Mouse (Mus musculus): ENCODE results near the gene Gpr19. TPM values are rescaled to one million over a fixed set of nuclear protein-coding genes. Genes with fewer than 3 reads are reported as not detected.

The Gpr19 gene
- polyA plus RNA-seq, 1 experiment from 2014 or later, result 10.4 TPM

DNA sequence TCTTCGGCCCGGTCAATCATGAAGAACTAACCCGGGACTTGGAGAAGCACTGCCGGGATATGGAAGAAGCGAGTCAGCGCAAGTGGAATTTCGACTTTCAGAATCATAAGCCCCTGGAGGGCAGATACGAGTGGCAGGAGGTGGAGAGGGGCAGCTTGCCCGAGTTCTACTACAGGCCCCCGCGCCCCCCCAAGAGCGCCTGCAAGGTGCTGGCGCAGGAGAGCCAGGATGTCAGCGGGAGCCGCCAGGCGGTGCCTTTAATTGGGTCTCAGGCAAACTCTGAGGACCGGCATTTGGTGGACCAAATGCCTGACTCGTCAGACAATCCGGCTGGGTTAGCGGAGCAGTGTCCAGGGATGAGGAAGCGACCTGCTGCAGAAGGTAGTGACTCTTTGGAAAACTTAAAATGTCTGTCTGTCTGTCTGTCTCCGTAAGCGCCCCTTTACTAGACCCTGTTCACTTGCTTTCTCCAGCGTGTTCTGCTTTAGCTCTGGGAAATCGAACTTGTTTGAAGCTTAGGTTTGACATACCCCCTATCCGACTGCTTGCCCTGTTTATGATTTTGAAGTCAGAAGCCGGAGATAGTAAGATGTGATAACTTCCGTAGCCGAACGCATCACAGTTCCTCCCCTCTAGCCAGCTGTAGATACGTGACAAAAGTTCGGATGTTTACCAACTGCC, 22.8 kb upstream of the Gpr19 start:
- no peaks in the 10 kb centered on the region for H3K36me3 ChIP-seq
- H3K27me3 ChIP-seq (replicated peaks), result no peaks in the 10 kb centered on the region
- no peaks in the 10 kb centered on the region for H3K9me3 ChIP-seq
- H3K4me3 ChIP-seq (replicated peaks), result peak overlapping the region; percentile 63
- peaks cover 8% of the 10 kb centered on the region; the same call in 1 of the 2 replicates for H3K4me1 ChIP-seq (replicated peaks)
- peak overlapping the region; percentile 91 for H3K4me2 ChIP-seq (replicated peaks)
- H3K27ac ChIP-seq, result peak overlapping the region; percentile 97
- H3K9ac ChIP-seq, result peak overlapping the region; percentile 86
- WGBS, result 0% methylated on average over 32 of the region's 32 CpGs
- ATAC-seq, result no peak

DNA sequence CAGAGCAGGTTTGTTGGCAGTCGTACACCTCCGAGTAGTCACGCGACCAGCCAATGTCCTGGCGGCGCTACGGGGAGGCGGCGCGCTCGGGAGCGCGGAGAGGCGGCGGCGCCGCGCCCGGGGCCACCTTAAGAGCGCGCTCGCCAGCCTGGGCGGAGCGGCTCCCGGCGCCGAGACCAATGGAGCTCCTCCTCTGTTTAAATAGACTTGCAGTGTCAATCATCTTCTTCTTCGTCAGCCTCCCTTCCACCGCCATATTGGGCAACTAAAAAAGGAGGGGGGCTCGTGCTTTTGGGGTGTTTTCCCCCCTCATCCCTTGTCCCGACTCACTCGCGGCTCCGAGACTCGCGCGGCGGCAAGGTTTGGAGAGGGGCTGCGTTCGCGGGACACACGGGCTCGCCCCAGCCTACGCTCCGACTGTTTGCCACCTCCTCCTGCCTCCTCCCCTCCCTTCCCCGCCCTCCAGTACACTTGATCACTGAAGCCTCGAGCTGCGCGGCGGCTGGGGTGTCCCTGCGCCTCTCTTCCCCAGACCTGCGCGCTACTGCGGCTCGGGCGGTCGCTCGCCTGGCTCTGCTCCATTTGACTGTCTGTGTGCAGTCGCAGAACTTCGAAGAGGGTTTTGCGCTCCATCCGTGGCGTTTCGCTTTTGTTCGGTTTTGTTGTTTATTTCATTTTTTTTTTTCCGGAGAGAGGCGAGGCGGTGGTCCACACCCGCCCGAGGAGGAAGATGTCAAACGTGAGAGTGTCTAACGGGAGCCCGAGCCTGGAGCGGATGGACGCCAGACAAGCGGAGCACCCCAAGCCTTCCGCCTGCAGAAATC, 22.0 kb upstream of the Gpr19 start, which contains the start of gene Cdkn1b:
Gene Cdkn1b, plus strand, starts transcription at position 212 of the 824 bp plus-strand sequence.
- Histone ChIP-seq H3K4me3 (replicated peaks) (peak within 1 kb of the TSS; percentile 63), H3K4me1 (replicated peaks) (peaks cover 8% of the 10 kb centered on the region; the same call in 1 of the 2 replicates), H3K9ac (peak within 1 kb of the TSS; percentile 86), H3K27me3 (replicated peaks) (no peaks in the 10 kb centered on the region), H3K27ac (peak within 1 kb of the TSS; percentile 97), H3K36me3 (no peaks in the 10 kb centered on the region), H3K9me3 (no peaks in the 10 kb centered on the region), H3K4me2 (replicated peaks) (peak within 1 kb of the TSS; percentile 91)
- peak; percentile 96 for ATAC-seq
- WGBS, result under 1% methylated on average over 77 of the region's 77 CpGs

DNA sequence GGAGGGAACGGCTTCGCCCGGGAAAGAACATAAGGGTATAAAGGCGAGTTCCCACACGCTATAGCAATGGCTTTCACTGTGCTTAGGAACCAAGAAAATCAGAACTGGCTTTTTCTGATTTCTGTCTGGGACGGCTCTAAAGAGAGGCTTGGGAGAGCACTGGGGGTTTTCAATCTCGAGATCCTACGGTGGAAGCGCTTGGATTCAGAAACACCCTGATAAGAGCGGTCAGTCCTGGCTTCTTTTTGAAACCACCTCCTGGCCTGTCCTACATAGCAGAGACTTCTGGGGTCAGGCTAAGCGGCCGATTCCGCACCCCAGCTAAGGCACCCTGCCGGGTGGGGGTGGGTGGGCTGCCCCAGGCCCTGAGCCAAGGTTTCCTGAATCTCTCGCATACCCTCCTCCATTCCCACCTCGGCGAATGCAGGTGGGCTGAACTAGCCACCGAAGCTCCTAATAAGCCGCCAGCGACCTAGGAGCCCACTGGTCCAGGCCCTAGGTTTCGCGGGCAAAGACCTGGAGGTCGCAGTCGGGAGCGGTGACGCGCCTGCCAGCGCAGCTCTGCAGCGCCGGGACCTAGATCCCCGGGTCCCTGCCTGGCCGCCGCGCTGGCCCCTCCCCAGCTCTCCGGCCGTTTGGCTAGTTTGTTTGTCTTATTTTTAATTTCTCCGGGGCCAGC, 21.3 kb upstream of the Gpr19 start:
- Histone ChIP-seq H3K4me2 (replicated peaks) (peak overlapping the region; percentile 91), H3K27me3 (replicated peaks) (no peaks in the 10 kb centered on the region), H3K9me3 (no peaks in the 10 kb centered on the region), H3K4me1 (replicated peaks) (peaks cover 8% of the 10 kb centered on the region; the same call in 1 of the 2 replicates), H3K27ac (peak overlapping the region; percentile 97), H3K36me3 (no peaks in the 10 kb centered on the region), H3K4me3 (replicated peaks) (peak overlapping the region; percentile 63), H3K9ac (peak overlapping the region; percentile 86)
- 8% methylated on average over 37 of the region's 37 CpGs for WGBS
- peak; percentile 74 for ATAC-seq

DNA sequence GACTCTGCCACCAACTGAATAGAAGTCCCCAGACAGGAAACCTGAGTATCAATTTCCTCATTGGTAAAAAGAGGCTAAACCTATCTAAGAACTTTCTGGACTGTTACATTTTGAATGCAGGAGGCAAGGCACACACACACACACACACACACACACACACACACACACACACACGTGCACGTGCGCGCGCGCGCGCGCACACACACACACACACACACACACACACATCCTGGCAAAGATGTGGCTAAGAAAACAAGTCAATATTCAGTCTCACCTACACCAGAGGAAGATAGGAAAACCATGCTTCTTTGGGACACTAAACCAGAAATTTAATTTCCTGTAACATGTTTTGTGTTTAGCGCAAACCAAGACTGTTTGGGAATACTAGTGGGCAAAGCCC, 20.4 kb upstream of the Gpr19 start:
- Histone ChIP-seq H3K9ac (no peak overlapping the region), H3K27ac (no peak overlapping the region), H3K36me3 (no peaks in the 10 kb centered on the region), H3K4me3 (replicated peaks) (no peak overlapping the region), H3K4me1 (replicated peaks) (peaks cover 7% of the 10 kb centered on the region; the same call in 1 of the 2 replicates), H3K9me3 (no peaks in the 10 kb centered on the region), H3K4me2 (replicated peaks) (no peak overlapping the region), H3K27me3 (replicated peaks) (no peaks in the 10 kb centered on the region)
- ATAC-seq, result no peak
- WGBS, result 92% methylated on average over 10 of the region's 10 CpGs

DNA sequence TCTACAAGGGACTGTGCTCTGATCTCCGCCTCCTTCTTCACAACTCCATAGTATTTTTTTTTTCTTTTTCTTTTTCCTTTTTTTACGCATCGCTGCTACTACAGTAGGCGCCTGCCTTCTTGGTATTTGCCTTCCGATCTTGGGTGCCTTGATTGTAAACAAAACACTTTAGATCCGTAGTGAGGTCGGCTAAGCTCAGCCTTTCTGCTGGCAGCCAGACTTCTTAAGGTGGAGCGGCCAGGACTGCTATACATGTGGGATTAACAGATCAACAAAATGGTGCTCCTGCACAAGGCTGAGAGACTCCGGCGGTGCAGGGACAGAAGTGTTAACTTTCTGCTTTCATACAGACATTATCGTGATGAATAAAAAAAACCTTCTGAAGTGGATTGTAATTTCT, 18.7 kb upstream of the Gpr19 start:
- WGBS, result 2% methylated on average over 11 of the region's 11 CpGs
- H3K36me3 ChIP-seq, result no peaks in the 10 kb centered on the region
- H3K27ac ChIP-seq, result peak overlapping the region; percentile 54
- H3K4me1 ChIP-seq (replicated peaks), result 0 out of 2 replicates have a peak, but pooled peaks cover 2% of the 10 kb centered on the region
- H3K9me3 ChIP-seq, result no peaks in the 10 kb centered on the region
- no peak for ATAC-seq
- peak overlapping the region; percentile 44; the same call in 1 of the 2 replicates for H3K9ac ChIP-seq
- H3K4me3 ChIP-seq (replicated peaks), result peak overlapping the region; percentile 40
- no peaks in the 10 kb centered on the region for H3K27me3 ChIP-seq (replicated peaks)
- H3K4me2 ChIP-seq (replicated peaks), result peak overlapping the region; percentile 86

DNA sequence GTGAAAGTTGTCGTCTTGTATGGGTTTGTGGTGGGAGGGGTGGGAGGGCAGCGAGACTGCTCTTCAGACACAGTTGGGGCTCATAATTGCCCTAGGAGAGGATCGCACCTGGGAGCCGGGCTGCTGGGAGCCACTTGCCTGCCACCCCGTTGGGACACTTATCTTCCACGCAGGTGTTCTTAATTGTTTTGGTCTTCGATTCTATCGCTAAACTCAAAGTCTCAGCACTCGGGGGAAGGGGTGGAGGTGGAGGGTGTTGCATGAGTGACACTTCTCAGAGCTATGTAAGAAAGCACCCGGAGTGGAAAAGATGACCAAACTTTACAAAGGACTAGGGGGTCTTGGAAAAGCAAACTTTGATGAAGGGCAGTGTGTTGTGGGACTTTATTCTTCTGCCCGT, 18.3 kb upstream of the Gpr19 start:
- Histone ChIP-seq H3K4me3 (replicated peaks) (peak overlapping the region; percentile 40), H3K4me2 (replicated peaks) (peak overlapping the region; percentile 86), H3K4me1 (replicated peaks) (0 out of 2 replicates have a peak, but pooled peaks cover 2% of the 10 kb centered on the region), H3K9ac (peak overlapping the region; percentile 44), H3K27me3 (replicated peaks) (no peaks in the 10 kb centered on the region), H3K27ac (peak overlapping the region; percentile 54), H3K36me3 (no peaks in the 10 kb centered on the region), H3K9me3 (no peaks in the 10 kb centered on the region)
- no peak for ATAC-seq
- WGBS, result under 1% methylated on average over 11 of the region's 11 CpGs

DNA sequence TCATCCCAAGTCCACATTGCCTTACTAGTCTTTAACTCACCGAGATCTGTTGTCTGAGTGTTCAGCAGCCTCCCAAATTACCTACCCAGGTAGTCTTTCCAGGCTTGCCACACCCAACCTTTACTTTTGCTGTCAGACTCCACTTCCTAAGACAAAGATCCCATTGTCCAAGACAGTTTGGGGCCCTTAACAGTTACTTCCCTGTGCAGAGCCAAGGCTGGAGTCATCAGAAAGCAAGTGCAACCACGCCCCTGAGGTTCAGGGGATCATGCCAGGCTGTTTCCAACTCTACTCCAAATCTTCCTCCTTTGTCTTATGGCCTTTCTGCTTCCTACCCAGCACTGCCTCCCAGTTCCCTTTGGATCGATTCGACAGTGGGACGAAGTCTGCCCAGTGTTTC, 16.1 kb upstream of the Gpr19 start:
- Histone ChIP-seq H3K36me3 (no peaks in the 10 kb centered on the region), H3K4me1 (replicated peaks) (0 out of 2 replicates have a peak, but pooled peaks cover under 1% of the 10 kb centered on the region), H3K9ac (no peak overlapping the region), H3K4me3 (replicated peaks) (no peak overlapping the region), H3K4me2 (replicated peaks) (no peak overlapping the region), H3K9me3 (no peaks in the 10 kb centered on the region), H3K27me3 (replicated peaks) (no peaks in the 10 kb centered on the region), H3K27ac (no peak overlapping the region)
- 80% methylated on average over 5 of the region's 5 CpGs for WGBS
- ATAC-seq, result peak; percentile 40

DNA sequence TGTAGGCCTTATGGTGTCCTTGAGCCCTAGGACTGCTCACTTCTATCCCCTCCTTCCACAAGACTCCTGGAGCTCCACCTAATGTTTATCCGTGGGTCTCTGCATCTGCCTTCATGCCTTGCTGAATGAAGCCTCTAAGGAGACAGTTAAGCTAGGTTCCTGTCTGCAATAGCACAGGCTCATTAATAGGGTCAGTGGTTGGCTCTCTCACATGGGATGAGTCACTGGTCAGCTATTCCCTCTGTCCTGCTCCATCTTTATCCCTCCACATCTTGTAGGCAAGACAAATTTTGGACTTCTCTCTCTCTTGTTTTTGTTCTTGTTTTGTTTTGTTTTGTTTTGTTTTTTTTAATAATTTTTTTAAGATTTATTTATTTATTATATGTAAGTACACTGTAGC, 7.4 kb upstream of the Gpr19 start:
- Histone ChIP-seq H3K27me3 (replicated peaks) (no peaks in the 10 kb centered on the region), H3K9ac (no peak overlapping the region), H3K9me3 (no peaks in the 10 kb centered on the region), H3K27ac (no peak overlapping the region), H3K36me3 (no peaks in the 10 kb centered on the region), H3K4me2 (replicated peaks) (no peak overlapping the region), H3K4me3 (replicated peaks) (no peak overlapping the region), H3K4me1 (replicated peaks) (no peaks in the 10 kb centered on the region)
- 83% methylated on average over 1 of the region's 1 CpGs for WGBS
- no peak for ATAC-seq

DNA sequence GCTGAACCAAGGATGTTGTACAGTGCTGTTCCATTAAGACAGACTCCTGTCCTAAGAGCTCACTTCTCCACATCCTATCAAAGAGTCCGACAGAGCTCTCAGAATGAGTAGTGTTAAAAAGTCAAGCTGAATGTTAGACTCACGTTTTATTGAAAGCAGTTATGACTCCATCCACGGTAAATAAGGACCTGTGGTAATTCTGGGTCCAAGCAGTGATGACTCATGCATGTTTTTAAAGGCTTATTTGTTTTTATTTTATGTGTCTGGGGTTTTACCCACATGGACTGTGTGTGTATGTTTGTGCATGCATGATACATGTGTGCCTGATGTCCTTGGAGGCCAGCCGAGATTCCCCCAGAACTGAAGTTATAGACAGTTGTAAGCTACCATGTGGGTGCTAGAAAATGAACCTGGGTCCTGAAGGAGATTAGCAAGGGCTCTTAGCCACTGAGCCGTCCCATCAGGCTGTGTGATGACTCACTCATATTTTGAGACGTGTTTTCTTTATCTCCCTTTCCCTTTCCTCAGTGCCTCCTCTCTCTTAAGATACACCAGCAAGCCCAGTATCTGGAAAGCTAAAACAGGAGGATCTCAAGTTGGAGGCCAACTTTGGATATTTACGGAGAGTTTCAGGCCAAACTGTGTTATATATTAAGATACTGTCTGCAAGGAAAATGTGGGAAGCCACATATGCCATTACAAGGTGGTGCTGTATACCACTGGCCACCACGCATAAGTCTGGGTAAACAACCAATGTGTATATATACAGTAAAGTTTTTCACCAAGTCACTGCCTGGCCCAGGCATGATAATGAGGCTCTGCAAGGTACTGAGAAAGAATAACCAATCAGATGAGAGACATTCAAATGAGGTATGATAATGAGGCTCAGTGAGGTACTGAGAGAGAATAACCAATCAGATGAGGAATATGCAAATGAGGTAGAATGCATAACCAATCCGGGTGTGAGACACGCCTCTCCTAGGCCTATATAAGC, 5.8 kb upstream of the Gpr19 start:
- Histone ChIP-seq H3K36me3 (no peaks in the 10 kb centered on the region), H3K27me3 (replicated peaks) (no peaks in the 10 kb centered on the region), H3K4me3 (replicated peaks) (no peak overlapping the region), H3K9ac (no peak overlapping the region), H3K4me1 (replicated peaks) (no peaks in the 10 kb centered on the region), H3K4me2 (replicated peaks) (no peak overlapping the region), H3K27ac (no peak overlapping the region), H3K9me3 (no peaks in the 10 kb centered on the region)
- WGBS, result 89% methylated on average over 10 of the region's 10 CpGs
- no peak for ATAC-seq

DNA sequence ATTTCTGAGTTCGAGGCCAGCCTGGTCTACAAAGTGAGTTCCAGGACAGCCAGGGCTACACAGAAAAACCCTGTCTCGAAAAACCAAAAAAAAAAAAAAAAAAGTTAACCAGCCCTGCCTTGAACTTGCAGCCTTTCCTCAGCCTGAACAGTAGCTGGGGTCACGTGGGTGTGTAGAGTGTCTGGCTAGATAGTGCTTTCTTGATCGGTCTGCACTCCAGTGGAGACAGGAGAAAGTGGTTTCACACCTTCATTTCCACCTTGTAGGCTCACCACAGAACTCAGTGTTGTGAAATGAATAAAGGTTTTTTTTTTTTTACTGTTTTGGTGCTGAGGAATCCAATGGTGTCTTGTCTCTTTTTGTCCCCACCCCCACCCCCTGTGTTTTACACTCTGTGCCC, 5.0 kb upstream of the Gpr19 start:
- Histone ChIP-seq H3K27ac (no peak overlapping the region), H3K4me2 (replicated peaks) (no peak overlapping the region), H3K9ac (no peak overlapping the region), H3K4me3 (replicated peaks) (no peak overlapping the region), H3K4me1 (replicated peaks) (no peaks in the 10 kb centered on the region), H3K36me3 (no peaks in the 10 kb centered on the region), H3K9me3 (no peaks in the 10 kb centered on the region), H3K27me3 (replicated peaks) (no peaks in the 10 kb centered on the region)
- no peak for ATAC-seq
- 87% methylated on average over 4 of the region's 4 CpGs for WGBS

DNA sequence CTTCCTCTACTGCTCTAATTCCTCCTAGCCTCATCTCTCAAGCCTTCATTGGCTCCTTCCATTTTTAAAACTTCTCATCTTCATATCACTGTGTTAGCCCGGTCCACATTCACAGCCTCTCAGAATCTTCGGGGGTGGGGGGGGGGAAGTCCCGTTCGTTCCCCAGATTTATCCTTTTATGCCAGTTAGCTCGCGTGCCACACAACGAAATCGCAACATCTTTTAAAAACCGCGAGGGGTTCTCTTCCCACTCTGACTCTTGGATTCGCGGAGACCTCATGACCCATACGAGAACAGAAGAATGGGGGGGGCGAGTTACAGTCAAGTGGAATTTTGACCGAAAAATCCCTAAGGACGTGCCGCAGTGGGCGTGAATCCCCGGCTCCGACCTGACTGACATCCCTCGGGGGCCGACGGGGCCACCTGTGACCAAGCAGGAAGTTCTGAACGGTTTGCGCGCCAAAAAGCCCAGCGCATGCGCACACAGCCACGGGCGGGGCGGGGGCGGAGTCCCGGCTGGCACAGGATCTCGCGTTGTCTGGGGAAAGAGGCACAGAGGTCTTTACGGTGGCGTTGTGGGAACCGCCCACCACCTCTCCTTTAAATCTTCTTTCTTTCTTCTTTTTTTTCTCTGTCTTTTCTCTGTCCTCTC, 809 bp downstream of the Gpr19 start:
- peak overlapping the region; percentile 74 for H3K4me2 ChIP-seq (replicated peaks)
- H3K4me3 ChIP-seq (replicated peaks), result peak overlapping the region; percentile 47
- peak overlapping the region; percentile 99 for H3K27ac ChIP-seq
- H3K9me3 ChIP-seq, result no peaks in the 10 kb centered on the region
- under 1% methylated on average over 38 of the region's 38 CpGs for WGBS
- 0 out of 2 replicates have a peak, but pooled peaks cover 4% of the 10 kb centered on the region for H3K4me1 ChIP-seq (replicated peaks)
- peak; percentile 95 for ATAC-seq
- H3K36me3 ChIP-seq, result no peaks in the 10 kb centered on the region
- H3K9ac ChIP-seq, result peak overlapping the region; percentile 65
- no peaks in the 10 kb centered on the region for H3K27me3 ChIP-seq (replicated peaks)

Measured in intestine, embryonic 15.5 days (tissue).